Mouse (Mus musculus) kidney, embryonic 15.5 days (tissue): ENCODE measurements around the gene Ptpdc1. TPM values are rescaled to one million over a fixed set of nuclear protein-coding genes. Genes with fewer than 3 reads are reported as not detected.

ENCODE experiments used
- ATAC-seq: fragments of 200-750 bp; cut with Nextera tagmentation; replicated peaks from 2 replicates; pipeline ENCODE4 v1.8.0; 2017; ENCODE audit warnings: moderate TSS enrichment; ENCODE audit not compliant: low FRiP score
- H3K27ac ChIP-seq: fragments of 300-500 bp; sonication (generic); 2 replicates; pipeline ENCODE4 v1.5.1; 2015; ENCODE audit warnings: mild to moderate bottlenecking, inconsistent platforms
- H3K27me3 ChIP-seq: fragments of 300-500 bp; sonication (generic); 2 replicates; pipeline ENCODE4 v1.6.1; 2015; ENCODE audit warnings: inconsistent platforms
- H3K36me3 ChIP-seq: fragments of 300-500 bp; sonication (generic); 2 replicates; pipeline ENCODE4 v1.6.1; 2015; ENCODE audit warnings: inconsistent platforms
- H3K4me1 ChIP-seq: fragments of 300-500 bp; sonication (generic); 2 replicates; pipeline ENCODE4 v1.6.1; 2015; ENCODE audit warnings: inconsistent platforms
- H3K4me2 ChIP-seq: fragments of 300-500 bp; sonication (generic); 2 replicates; pipeline ENCODE4 v1.6.1; 2015; ENCODE audit warnings: moderate library complexity, mild to moderate bottlenecking, inconsistent platforms
- H3K4me3 ChIP-seq: fragments of 300-500 bp; sonication (generic); replicated peaks from 2 replicates; pipeline ENCODE4 v1.5.1; 2015; ENCODE audit warnings: mild to moderate bottlenecking, inconsistent platforms
- H3K9ac ChIP-seq: fragments of 300-500 bp; sonication (generic); 2 replicates; pipeline ENCODE4 v1.6.1; 2015; ENCODE audit warnings: mild to moderate bottlenecking, inconsistent platforms
- H3K9me3 ChIP-seq: fragments of 300-500 bp; sonication (generic); replicated peaks from 2 replicates; pipeline ENCODE4 v1.6.1; 2016; ENCODE audit warnings: inconsistent platforms
- WGBS: fragments of 180-500 bp; shearing (Covaris S2); methylation state at CpG from one replicate; pipeline ENCODE4 v1.1.7; 2015; ENCODE audit warnings: mixed read lengths; 5-methylcytosine and 5-hydroxymethylcytosine counted together
- microRNA counts: library from miRNA; unstranded; fragments of <30 nt; microRNA quantifications from one replicate; lab custom pipeline; 2016
- microRNA-seq: library from miRNA; unstranded; fragments of <30 nt; microRNA quantifications from one replicate; pipeline ENCODE4, GENCODE M21; 2016
- polyA plus RNA-seq: library from polyadenylated mRNA; unstranded; fragments of >200 nt; fragmentation: Nextera tagmentation; extraction: Ambion mirVana; gene quantifications from 2 replicates; pipeline ENCODE4 v1.2.1, GENCODE M21; 2015

Gene Ptpdc1
- polyA plus RNA-seq, 1 experiment from 2014 or later = 11.1 TPM

- H3K4me1 ChIP-seq = 0 out of 2 replicates have a peak, but pooled peaks cover 3% of the 10 kb centered on the region
- no peaks in the 10 kb centered on the region for H3K9me3 ChIP-seq
- no peak overlapping the region for H3K27ac ChIP-seq
- H3K27me3 ChIP-seq = no peaks in the 10 kb centered on the region
- no peak overlapping the region for H3K9ac ChIP-seq
- peaks cover 29% of the 10 kb centered on the region for H3K36me3 ChIP-seq
- no peak overlapping the region for H3K4me3 ChIP-seq
- 72% methylated on average over 2 of the region's 2 CpGs for WGBS
- no peak for ATAC-seq
- no peak overlapping the region for H3K4me2 ChIP-seq
These were observed 94.0 kb downstream of the Ptpdc1 start for GRCm38 (mm10) chr13:48531448-48531847.

- no peaks in the 10 kb centered on the region for H3K27me3 ChIP-seq
- H3K4me2 ChIP-seq = no peak overlapping the region
- ATAC-seq = 0 out of 2 replicates have a peak, but pooled peaks have one; percentile 29
- 0 out of 2 replicates have a peak, but pooled peaks cover 3% of the 10 kb centered on the region for H3K4me1 ChIP-seq
- no peaks in the 10 kb centered on the region for H3K9me3 ChIP-seq
- H3K27ac ChIP-seq = no peak overlapping the region
- no peak overlapping the region for H3K4me3 ChIP-seq
- no peak overlapping the region for H3K9ac ChIP-seq
- WGBS = 62% methylated on average over 2 of the region's 2 CpGs
- H3K36me3 ChIP-seq = peaks cover 23% of the 10 kb centered on the region
These were observed 94.8 kb downstream of the Ptpdc1 start for GRCm38 (mm10) chr13:48530685-48531084.

GRCm38 (mm10) chr13:48529028-48529427 lies 96.4 kb downstream of the Ptpdc1 start:
- 0 out of 2 replicates have a peak, but pooled peaks cover 3% of the 10 kb centered on the region for H3K4me1 ChIP-seq
- no peak overlapping the region for H3K9ac ChIP-seq
- H3K9me3 ChIP-seq = no peaks in the 10 kb centered on the region
- H3K27ac ChIP-seq = no peak overlapping the region
- H3K4me3 ChIP-seq = no peak overlapping the region
- 57% methylated on average over 2 of the region's 2 CpGs for WGBS
- no peaks in the 10 kb centered on the region for H3K27me3 ChIP-seq
- ATAC-seq = no peak
- H3K4me2 ChIP-seq = no peak overlapping the region
- H3K36me3 ChIP-seq = peaks cover 9% of the 10 kb centered on the region

GRCm38 (mm10) chr13:48528123-48528871 lies 97.2 kb downstream of the Ptpdc1 start:
- ATAC-seq = peak; percentile 29; the same call in 1 of the 2 replicates
- WGBS = 53% methylated on average over 15 of the region's 15 CpGs
- H3K4me3 ChIP-seq = no peak overlapping the region
- H3K36me3 ChIP-seq = peaks cover 2% of the 10 kb centered on the region; the same call in 1 of the 2 replicates
- no peak overlapping the region for H3K4me2 ChIP-seq
- no peaks in the 10 kb centered on the region for H3K27me3 ChIP-seq
- H3K27ac ChIP-seq = no peak overlapping the region
- no peak overlapping the region for H3K9ac ChIP-seq
- H3K4me1 ChIP-seq = 0 out of 2 replicates have a peak, but pooled peaks cover 3% of the 10 kb centered on the region
- H3K9me3 ChIP-seq = no peaks in the 10 kb centered on the region

MicroRNAs encoded within 50 kb of the gene (microRNA counts, 519-probe panel; counts per million panel counts)
- microRNA mmu-let-7a (lab: Ali Mortazavi, UCI) = 4,364 counts per million, percentile 99 among the panel's probes with 10 or more counts
- microRNA mmu-let-7d (lab: Ali Mortazavi, UCI) = 4,427 counts per million, percentile 99 among the panel's probes with 10 or more counts
- 3,996 counts per million, percentile 95 among the panel's probes with 10 or more counts for microRNA mmu-let-7f (lab: Ali Mortazavi, UCI)

Small RNA genes within 50 kb of the gene (microRNA-seq; reads per million reads assigned to microRNA genes)
- gene Gm24111 (not detected), gene Mirlet7a-1 (193 reads per million, percentile 65 among the genes with 10 or more reads in this experiment), gene Mirlet7d (14,497 reads per million, percentile 96 among the genes with 10 or more reads in this experiment), gene Mirlet7f-1 (not detected)

Other genes with a start within 250 kb of the Ptpdc1 start
- 3.5 and 3.9 TPM in 2 replicates for gene Zfp169, start 112.2 kb downstream of the Ptpdc1 start, polyA plus RNA-seq
- 1.2 and 1.5 TPM in 2 replicates for gene A830005F24Rik, start 112.1 kb downstream of the Ptpdc1 start, polyA plus RNA-seq
- gene Barx1, start 37.3 kb upstream of the Ptpdc1 start, polyA plus RNA-seq = 0.10 and 0.12 TPM in 2 replicates
- 7.5 and 7.8 TPM in 2 replicates for gene Phf2, start 245.5 kb upstream of the Ptpdc1 start, polyA plus RNA-seq